Mouse (Mus musculus) c-Kit-positive CD71-negative TER-119-negative erythroid progenitor cells, embryonic 14.5 days (primary cell): ENCODE measurements around the gene Cdadc1.

ENCODE experiments used
- DNase-seq: peaks from one replicate; pipeline ENCODE4 v3.0.0-alpha.2; 2013; ENCODE audit warnings: low read depth

The Cdadc1 gene

DNA sequence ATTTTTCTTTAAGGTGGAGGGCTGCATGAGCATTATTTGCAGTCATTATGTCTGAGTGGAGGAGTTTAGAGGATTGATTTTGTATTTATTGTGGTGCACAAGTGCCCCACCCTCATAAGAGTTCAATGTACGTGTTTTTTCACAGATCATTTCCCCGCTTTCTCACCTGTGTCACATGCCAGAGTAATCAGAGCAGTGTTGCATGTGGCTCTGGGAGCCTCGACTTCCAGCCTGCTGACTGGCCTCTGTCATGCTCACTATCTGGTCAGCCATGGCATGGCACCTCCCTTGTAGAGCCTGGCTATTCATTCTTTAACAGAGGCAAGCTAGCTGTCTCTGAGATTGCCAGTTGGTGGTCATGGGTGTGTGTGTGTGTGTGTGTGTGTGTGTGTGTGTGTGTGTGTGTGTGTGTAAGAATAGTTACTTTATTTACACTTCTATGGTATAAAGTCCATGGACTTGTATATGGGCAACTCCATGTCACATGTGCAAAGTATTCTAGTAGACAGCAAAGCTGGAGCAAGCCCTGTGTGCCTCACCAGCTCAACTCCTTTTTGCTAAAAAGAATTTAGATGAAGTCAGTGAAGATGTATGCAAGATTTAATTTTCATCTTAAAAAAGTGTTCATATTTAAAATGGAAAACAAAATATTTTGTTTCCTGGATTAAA, 54.5 kb downstream of the Cdadc1 start:
- no peak for DNase-seq

DNA sequence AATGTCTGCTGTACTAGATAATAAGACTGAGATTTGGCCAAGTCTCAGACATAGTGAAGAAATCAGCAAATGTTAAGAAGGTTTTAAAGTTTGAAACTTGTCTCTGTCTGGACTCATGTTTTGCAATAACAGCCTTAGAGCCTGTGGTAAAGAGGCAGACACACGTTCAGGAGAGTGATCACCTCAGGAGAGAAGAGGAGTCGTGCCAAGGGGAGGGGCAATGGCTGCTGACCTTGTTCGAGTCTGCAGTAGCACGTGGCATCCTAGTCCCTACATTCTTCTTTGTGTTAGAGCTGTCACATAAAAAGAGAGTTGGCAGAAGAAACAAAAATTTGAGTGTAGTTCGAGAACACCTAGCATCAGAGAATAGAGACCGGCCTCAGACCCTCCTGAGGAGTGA, 57.0 kb downstream of the Cdadc1 start:
- no peak for DNase-seq

DNA sequence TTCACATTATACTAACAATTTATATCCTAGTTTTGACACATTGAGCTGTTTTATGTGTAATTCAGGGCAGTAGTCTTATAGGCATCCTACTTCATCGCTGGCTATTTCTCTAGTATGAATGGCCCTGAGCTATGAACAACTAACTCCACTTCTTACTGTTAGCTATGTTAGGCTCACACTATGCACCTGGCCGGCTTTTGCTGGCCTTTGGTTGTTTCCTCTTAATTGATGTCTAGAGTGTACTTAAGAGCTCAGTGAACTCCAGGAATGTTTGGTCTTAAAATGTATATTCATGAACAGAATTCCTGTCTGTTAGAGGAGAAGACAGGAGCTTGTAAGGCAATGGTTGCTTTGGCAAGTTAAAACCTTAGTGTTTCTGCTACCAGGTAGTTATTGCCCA, 57.5 kb downstream of the Cdadc1 start:
- no peak for DNase-seq

DNA sequence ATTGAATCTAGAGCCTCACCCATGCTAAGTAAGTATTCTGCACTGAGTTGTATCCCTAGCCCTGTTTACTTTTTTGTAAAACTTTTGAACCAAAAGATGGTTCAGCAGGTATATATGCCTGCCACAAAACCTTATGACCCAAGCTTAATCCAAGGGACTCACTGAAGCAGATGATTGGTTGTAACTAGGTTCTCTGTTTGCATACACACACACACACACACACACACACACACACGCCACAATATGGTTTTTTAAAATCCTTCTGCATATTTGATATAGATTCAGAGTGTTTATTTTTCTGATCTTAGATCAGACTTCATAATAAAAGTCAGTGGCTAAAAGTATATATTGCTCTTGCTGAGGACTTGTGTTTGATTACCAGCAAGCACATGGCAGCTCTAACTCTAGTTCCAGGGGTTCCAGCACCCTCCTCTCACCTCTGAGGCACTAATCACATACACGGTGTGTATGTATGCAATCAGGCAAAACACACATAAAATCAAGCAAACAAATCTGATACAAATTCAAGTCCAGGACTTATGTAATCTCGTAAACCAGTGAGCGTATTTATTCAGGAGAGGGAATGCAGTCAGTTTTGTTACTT, 59.8 kb downstream of the Cdadc1 start:
- DNase-seq, result no peak

DNA sequence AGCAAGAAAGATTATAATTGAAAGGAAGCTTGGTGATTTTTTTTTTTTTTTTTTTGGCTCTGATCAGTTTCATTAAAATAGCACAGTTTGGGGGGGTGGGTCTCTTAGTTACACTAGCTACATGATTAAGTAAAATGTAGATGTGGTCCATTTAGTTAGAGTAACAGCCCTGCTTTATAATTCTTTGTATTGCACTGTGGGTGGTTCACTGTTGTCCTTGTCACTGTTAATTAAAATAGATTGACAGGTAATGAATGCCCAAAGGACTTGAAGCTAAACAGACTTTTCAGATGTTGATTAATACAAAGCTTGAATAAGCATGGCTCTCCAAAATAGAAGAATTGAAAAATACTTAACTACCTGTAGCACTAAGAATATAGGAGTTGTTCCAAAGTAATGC, 63.9 kb downstream of the Cdadc1 start:
- DNase-seq, result no peak

DNA sequence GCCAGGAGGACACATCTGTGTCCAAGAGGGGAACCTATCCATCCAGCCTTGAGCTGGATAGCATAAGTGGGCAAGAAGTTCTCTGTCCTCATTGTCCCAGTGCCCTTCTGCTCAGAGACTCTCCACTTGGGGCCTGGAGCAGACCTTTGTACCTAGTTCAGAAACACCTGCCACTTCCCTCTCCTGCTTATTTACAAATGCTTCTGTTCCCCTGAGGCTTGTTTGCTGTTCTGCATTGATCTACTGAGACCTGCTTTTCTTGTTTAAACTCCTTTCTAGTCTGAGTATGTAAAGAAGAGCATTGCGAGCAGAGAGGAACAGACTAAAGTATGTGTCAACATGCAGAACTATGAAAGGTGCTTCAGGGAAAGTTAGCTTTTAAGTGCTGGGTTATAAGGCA, 64.8 kb downstream of the Cdadc1 start:
- no peak for DNase-seq

DNA sequence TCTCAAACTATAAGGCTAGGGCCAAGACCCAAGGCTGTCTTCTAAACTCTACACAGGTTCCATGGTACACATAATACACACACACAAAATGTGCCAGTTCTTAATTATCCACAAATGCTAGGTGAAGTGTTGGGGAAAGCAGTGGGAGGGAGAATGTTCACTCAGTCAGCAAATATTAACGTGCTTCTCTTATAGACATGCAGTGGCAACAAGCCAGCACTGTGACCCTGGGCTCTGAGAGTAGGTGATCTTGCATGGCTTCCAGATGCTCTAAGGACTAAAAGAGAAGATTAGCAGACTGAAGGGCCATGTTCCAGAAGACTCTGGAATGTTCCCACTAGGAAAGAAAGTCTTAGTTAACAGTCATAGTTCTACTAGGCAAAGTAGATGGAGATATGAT, 67.0 kb downstream of the Cdadc1 start:
- no peak for DNase-seq

DNA sequence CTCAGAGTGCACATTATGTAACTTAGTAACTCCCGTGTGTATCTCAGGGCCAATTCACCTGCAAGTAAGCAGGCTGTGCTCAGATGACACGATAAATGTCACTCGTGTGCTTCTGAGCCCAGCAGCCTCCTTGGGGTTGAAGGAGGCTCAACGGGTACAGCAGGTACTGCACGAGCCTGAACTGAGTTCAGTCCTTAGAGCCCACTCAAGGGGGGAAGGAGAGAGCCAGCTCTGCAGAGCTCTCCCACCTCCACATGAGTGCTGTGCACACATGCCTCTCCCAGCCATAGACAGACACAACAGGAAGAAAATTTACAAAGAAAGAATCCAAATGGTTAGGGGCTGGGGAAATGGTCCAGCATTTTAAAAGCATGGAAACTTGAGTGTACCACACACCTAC, 71.9 kb downstream of the Cdadc1 start:
- DNase-seq, result no peak

DNA sequence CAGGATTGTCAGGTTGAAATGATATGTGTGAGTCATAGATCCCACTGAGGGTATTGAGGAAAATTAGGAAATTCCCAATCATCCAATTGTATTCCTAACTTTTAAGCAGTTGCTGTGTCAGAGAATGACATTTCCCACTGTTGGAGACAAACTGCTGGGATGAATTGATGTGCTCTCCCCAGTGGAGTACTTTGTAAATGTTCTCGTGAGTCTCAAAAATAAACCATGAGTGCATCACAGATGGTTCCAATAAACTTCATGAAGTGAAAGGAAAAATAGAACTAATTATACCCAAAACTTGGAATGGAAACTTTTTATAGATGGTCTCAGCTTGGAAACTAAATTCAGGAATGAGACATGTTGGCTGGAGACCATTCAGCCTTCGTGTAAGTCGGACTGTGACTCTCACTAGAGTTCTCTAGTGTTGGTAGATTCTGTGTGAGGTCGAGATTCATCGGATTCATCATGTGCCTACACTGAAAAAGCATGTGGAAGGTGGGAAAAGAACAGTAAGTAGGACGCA, 83.8 kb downstream of the Cdadc1 start:
- no peak for DNase-seq
